Mouse (Mus musculus) limb, embryonic 12.5 days (tissue): ENCODE data around the gene Carmil2. TPM values are rescaled to one million over a fixed set of nuclear protein-coding genes. Genes with fewer than 3 reads are reported as not detected.
A peak's percentile ranks its signal among the peaks of the same experiment; 100 is the strongest.

Experiments
- ATAC-seq: fragments of 200-750 bp; cut with Nextera tagmentation; 2 replicates; pipeline ENCODE4 v1.8.0; 2017; ENCODE audit warnings: low read depth, moderate TSS enrichment; ENCODE audit not compliant: insufficient number of reproducible peaks, insufficient read depth, low FRiP score, low TSS enrichment
- H3K27ac ChIP-seq: fragments of 300-500 bp; sonication (generic); 2 replicates; pipeline ENCODE4 v1.5.1; 2016; ENCODE audit warnings: mild to moderate bottlenecking, moderate library complexity
- H3K27me3 ChIP-seq: fragments of 300-500 bp; sonication (generic); 2 replicates; pipeline ENCODE4 v1.6.1; 2016; ENCODE audit warnings: mild to moderate bottlenecking, moderate library complexity
- H3K36me3 ChIP-seq: fragments of 300-500 bp; sonication (generic); 2 replicates; pipeline ENCODE4 v1.6.1; 2016; ENCODE audit warnings: mild to moderate bottlenecking, moderate library complexity
- H3K4me1 ChIP-seq: fragments of 300-500 bp; sonication (generic); replicated peaks from 2 replicates; pipeline ENCODE4 v1.6.1; 2016
- H3K4me2 ChIP-seq: fragments of 300-500 bp; sonication (generic); 2 replicates; pipeline ENCODE4 v1.6.1; 2016; ENCODE audit warnings: mild to moderate bottlenecking, moderate library complexity
- H3K4me3 ChIP-seq: fragments of 300-500 bp; sonication (generic); replicated peaks from 2 replicates; pipeline ENCODE4 v1.5.1; 2016; ENCODE audit warnings: mild to moderate bottlenecking
- H3K9ac ChIP-seq: fragments of 300-500 bp; sonication (generic); replicated peaks from 2 replicates; pipeline ENCODE4 v1.6.1; 2016; ENCODE audit warnings: mild to moderate bottlenecking, moderate library complexity
- H3K9me3 ChIP-seq: fragments of 300-500 bp; sonication (generic); 2 replicates; pipeline ENCODE4 v1.6.1; 2016; ENCODE audit warnings: mild to moderate bottlenecking, moderate library complexity
- WGBS: fragments of 180-500 bp; shearing (Covaris S2); methylation state at CpG from one replicate; pipeline ENCODE4 v1.1.7; 2016; 5-methylcytosine and 5-hydroxymethylcytosine counted together
- polyA plus RNA-seq: library from polyadenylated mRNA; unstranded; fragments of >200 nt; fragmentation: Nextera tagmentation; extraction: Ambion mirVana; gene quantifications from 2 replicates; pipeline ENCODE4 v1.2.1, GENCODE M21; 2016

Carmil2 gene
- polyA plus RNA-seq, 1 experiment from 2014 or later: 0.59 TPM

- H3K9ac ChIP-seq: no peak overlapping the region
- peak overlapping the region; percentile 48 for H3K4me2 ChIP-seq
- 76% methylated on average over 7 of the region's 7 CpGs for WGBS
- H3K9me3 ChIP-seq: no peaks in the 10 kb centered on the region
- peaks cover 9% of the 10 kb centered on the region for H3K4me1 ChIP-seq
- H3K4me3 ChIP-seq: no peak overlapping the region
- no peak overlapping the region for H3K27ac ChIP-seq
- H3K27me3 ChIP-seq: 0 out of 2 replicates have a peak, but pooled peaks cover 11% of the 10 kb centered on the region
- H3K36me3 ChIP-seq: peaks cover 43% of the 10 kb centered on the region
- ATAC-seq: no peak
Measured at GRCm38 (mm10) chr8:105685325-105685724, 749 bp upstream of the Carmil2 start.

DNA sequence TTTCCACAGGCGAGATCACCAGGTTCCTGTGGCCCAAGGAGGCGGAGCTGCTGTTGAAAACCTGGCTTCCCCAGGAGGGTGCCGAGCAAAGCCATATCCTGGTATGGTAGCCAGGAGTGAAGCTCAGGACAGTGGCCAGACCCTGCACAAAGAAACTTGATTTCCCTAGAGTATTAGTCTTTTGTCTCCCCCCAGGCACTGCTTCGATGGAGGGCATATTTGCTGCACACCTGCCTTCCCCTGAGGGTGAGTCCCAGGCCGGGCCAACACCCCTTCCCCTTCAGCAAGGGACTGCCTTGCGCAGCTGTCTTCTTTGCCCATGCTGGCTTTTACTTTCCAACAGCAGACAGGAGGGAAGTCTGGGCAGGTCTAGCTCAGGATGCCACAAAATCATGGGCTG, 477 bp downstream of the Carmil2 start:
- peaks cover 31% of the 10 kb centered on the region for H3K36me3 ChIP-seq
- H3K4me1 ChIP-seq: peaks cover 9% of the 10 kb centered on the region
- H3K9ac ChIP-seq: no peak overlapping the region
- peak overlapping the region; percentile 48; the same call in 1 of the 2 replicates for H3K4me2 ChIP-seq
- ATAC-seq: no peak
- 65% methylated on average over 6 of the region's 6 CpGs for WGBS
- H3K27me3 ChIP-seq: 0 out of 2 replicates have a peak, but pooled peaks cover 11% of the 10 kb centered on the region
- no peaks in the 10 kb centered on the region for H3K9me3 ChIP-seq
- H3K4me3 ChIP-seq: no peak overlapping the region
- H3K27ac ChIP-seq: peak overlapping the region; percentile 45; the same call in 1 of the 2 replicates

DNA sequence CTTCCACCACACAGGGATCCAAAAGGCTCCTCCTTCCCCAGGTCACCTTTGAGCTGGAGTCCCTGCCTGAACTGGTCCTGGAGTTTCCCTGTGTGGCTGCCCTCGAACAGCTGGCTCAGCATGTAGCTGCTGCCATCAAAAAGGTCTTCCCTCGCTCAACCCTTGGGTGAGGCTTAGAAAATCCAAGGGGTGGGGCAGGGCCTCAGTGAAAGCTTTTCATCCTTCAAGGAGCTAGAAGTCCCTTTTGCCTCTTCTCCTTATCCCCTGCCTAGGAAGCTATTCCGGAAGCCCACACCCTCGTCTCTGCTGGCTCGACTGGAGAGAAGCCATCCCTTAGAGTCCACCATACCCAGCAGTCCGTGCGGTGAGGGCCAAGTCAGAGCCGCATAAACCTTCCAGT, 1.4 kb downstream of the Carmil2 start:
- Histone ChIP-seq H3K4me3 (no peak overlapping the region), H3K9me3 (no peaks in the 10 kb centered on the region), H3K9ac (no peak overlapping the region; the same call in 1 of the 2 replicates), H3K4me1 (peaks cover 9% of the 10 kb centered on the region), H3K36me3 (peaks cover 21% of the 10 kb centered on the region), H3K27ac (no peak overlapping the region), H3K4me2 (no peak overlapping the region), H3K27me3 (0 out of 2 replicates have a peak, but pooled peaks cover 11% of the 10 kb centered on the region)
- 69% methylated on average over 8 of the region's 8 CpGs for WGBS
- ATAC-seq: no peak

DNA sequence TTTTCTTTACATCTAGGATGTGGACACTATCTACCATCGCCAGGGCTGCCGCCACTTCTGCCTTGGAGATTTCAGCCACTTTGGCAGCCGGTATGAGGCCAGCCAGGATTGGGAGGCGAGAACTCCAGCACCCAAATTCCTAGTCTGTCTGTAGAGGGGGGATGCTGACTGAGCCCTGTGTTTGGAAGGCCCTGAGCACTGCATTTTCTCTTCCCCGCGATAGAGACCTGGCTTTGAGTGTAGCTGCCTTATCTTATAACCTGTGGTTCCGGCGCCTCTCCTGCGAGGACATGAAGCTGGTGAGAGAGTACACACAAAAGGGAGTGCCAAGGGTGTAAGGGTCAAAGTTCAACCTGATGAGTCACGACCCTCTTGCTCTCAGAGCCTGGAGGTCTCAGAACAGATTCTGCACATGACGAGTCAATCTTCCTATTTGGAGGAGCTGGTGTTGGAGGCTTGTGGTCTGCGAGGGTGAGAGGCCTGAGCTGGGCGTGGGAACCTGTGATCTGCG, 2.2 kb downstream of the Carmil2 start:
- H3K27ac ChIP-seq: no peak overlapping the region
- H3K4me2 ChIP-seq: no peak overlapping the region
- no peak for ATAC-seq
- H3K4me1 ChIP-seq: peaks cover 9% of the 10 kb centered on the region
- H3K4me3 ChIP-seq: no peak overlapping the region
- H3K9me3 ChIP-seq: 0 out of 2 replicates have a peak, but pooled peaks cover 6% of the 10 kb centered on the region
- peaks cover 13% of the 10 kb centered on the region for H3K36me3 ChIP-seq
- H3K27me3 ChIP-seq: 0 out of 2 replicates have a peak, but pooled peaks cover 15% of the 10 kb centered on the region
- 65% methylated on average over 14 of the region's 14 CpGs for WGBS
- H3K9ac ChIP-seq: no peak overlapping the region

DNA sequence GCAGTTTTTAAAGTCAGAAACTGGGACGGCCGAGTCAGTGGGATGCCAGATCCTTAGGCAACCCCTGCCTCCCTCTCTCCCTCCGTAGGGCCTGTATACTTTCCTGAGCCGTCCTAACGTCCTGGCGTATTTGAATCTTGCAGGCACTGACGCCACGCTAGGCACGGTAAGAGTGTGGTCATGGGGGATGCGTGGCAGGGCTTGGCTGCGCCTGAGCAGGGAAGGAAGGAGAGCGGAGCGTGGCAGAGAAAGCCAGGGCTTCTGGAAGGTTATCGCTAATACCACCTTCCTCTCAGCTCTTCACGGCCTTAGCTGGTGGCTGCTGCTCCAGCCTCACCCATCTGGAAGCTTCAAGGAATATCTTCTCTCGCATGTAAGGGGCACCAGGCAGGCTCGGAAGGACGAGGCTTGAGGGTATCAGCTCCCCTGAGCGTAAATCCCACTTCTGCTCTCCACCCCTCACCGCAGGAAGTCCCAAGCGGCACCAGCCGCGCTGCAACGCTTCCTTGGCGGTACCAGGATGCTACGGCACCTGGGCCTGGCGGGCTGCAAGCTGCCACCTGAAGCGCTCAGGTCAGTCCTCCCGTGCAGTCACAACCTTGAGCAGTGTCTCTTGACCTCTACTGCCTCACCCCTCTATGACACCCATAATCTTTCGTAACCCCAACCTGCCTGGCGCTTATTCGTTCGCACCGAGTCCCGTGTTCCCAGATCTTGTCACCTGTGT, 3.3 kb downstream of the Carmil2 start:
- Histone ChIP-seq H3K27me3 (peaks cover 23% of the 10 kb centered on the region), H3K4me3 (no peak overlapping the region), H3K4me1 (peaks cover 20% of the 10 kb centered on the region), H3K27ac (no peak overlapping the region), H3K9me3 (0 out of 2 replicates have a peak, but pooled peaks cover 6% of the 10 kb centered on the region), H3K9ac (no peak overlapping the region), H3K36me3 (0 out of 2 replicates have a peak, but pooled peaks cover 3% of the 10 kb centered on the region), H3K4me2 (no peak overlapping the region)
- no peak for ATAC-seq
- 61% methylated on average over 35 of the region's 35 CpGs for WGBS

DNA sequence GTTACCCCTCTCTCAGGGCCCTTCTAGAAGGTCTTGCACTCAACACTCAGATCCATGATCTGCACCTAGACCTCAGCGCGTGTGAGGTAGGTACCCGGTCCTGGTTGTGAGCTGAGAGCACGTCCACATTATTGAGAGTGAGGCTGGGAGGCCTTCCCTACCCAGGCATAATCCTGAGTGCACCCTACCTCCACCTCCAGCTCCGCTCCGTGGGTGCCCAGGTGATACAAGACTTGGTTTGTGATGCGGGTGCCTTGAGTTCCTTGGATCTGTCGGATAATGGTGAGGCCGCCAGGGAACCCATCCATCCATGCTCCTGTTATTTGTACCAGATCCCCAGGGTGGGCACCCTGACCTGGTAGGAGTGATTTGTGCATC, 3.9 kb downstream of the Carmil2 start:
- WGBS: 85% methylated on average over 9 of the region's 9 CpGs
- no peak overlapping the region for H3K4me2 ChIP-seq
- no peaks in the 10 kb centered on the region for H3K36me3 ChIP-seq

GRCm38 (mm10) chr8:105690978-105691377, 4.9 kb downstream of the Carmil2 start:
- 78% methylated on average over 14 of the region's 14 CpGs for WGBS
- no peak overlapping the region for H3K27ac ChIP-seq
- H3K36me3 ChIP-seq: no peaks in the 10 kb centered on the region
- H3K4me2 ChIP-seq: no peak overlapping the region
- ATAC-seq: no peak
- H3K4me3 ChIP-seq: no peak overlapping the region
- H3K4me1 ChIP-seq: peaks cover 18% of the 10 kb centered on the region
- H3K27me3 ChIP-seq: peaks cover 36% of the 10 kb centered on the region
- H3K9me3 ChIP-seq: 0 out of 2 replicates have a peak, but pooled peaks cover 6% of the 10 kb centered on the region
- H3K9ac ChIP-seq: no peak overlapping the region

More for the DNA sequence above, 3.9 kb downstream of the Carmil2 start:
- no peak overlapping the region for H3K9ac ChIP-seq
- no peak overlapping the region for H3K4me3 ChIP-seq
- H3K9me3 ChIP-seq: 0 out of 2 replicates have a peak, but pooled peaks cover 6% of the 10 kb centered on the region
- no peak for ATAC-seq
- H3K27me3 ChIP-seq: peaks cover 29% of the 10 kb centered on the region
- H3K27ac ChIP-seq: no peak overlapping the region
- H3K4me1 ChIP-seq: peaks cover 23% of the 10 kb centered on the region

GRCm38 (mm10) chr8:105692449-105693182, 6.5 kb downstream of the Carmil2 start:
- H3K9ac ChIP-seq: no peak overlapping the region

DNA sequence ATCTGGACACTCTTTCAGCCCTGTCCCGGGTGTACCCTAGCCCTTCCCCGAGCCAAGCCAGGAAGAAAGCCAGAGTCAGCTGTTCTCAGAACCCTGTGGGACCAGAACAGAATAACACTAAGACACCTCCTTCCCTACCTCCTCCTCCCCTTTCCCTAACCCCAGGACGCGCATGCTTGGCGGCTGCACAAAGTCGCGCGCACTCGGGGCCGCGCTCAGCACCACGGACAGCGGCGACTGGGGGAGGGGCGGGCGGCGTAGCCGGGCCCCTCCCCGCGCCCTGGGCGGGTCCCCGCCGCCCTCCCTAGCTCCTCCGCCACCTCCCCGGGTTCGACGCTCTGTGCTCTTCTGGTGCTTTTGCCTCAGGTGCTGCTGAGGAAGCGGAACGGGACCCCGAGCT, 7.6 kb downstream of the Carmil2 start:
- peaks cover 22% of the 10 kb centered on the region for H3K36me3 ChIP-seq
- peak overlapping the region; percentile 94 for H3K4me2 ChIP-seq
- H3K4me3 ChIP-seq: peak overlapping the region; percentile 49
- peaks cover 36% of the 10 kb centered on the region for H3K27me3 ChIP-seq
- 0 out of 2 replicates have a peak overlapping the region, but pooled peaks have one; percentile 27 for H3K9ac ChIP-seq
- ATAC-seq: no peak
- no peak overlapping the region for H3K27ac ChIP-seq
- H3K9me3 ChIP-seq: 0 out of 2 replicates have a peak, but pooled peaks cover 6% of the 10 kb centered on the region
- 4% methylated on average over 30 of the region's 30 CpGs for WGBS
- H3K4me1 ChIP-seq: peaks cover 14% of the 10 kb centered on the region

More at GRCm38 (mm10) chr8:105692449-105693182, 6.5 kb downstream of the Carmil2 start:
- WGBS: 93% methylated on average over 11 of the region's 11 CpGs
- no peak overlapping the region for H3K4me2 ChIP-seq
- H3K9me3 ChIP-seq: 0 out of 2 replicates have a peak, but pooled peaks cover 6% of the 10 kb centered on the region
- no peak for ATAC-seq
- H3K36me3 ChIP-seq: peaks cover 11% of the 10 kb centered on the region
- H3K4me1 ChIP-seq: peaks cover 14% of the 10 kb centered on the region
- H3K27ac ChIP-seq: no peak overlapping the region
- H3K4me3 ChIP-seq: no peak overlapping the region
- H3K27me3 ChIP-seq: peaks cover 36% of the 10 kb centered on the region

- ATAC-seq: 0 out of 2 replicates have a peak, but pooled peaks have one; percentile 19
- 8% methylated on average over 40 of the region's 40 CpGs for WGBS
- H3K9ac ChIP-seq: 0 out of 2 replicates have a peak overlapping the region, but pooled peaks have one; percentile 27
- H3K27me3 ChIP-seq: peaks cover 33% of the 10 kb centered on the region
- H3K4me2 ChIP-seq: peak overlapping the region; percentile 94
- H3K4me3 ChIP-seq: peak overlapping the region; percentile 49
- H3K9me3 ChIP-seq: 0 out of 2 replicates have a peak, but pooled peaks cover 6% of the 10 kb centered on the region
- peaks cover 14% of the 10 kb centered on the region for H3K4me1 ChIP-seq
- no peak overlapping the region for H3K27ac ChIP-seq
- H3K36me3 ChIP-seq: peaks cover 24% of the 10 kb centered on the region
Measured at GRCm38 (mm10) chr8:105694051-105694799, 8.2 kb downstream of the Carmil2 start.
